Mouse (Mus musculus) heart, adult 2 months (tissue): Measurements from ENCODE around the gene Tekt1.

Source experiments
- CTCF ChIP-seq: fragments of 200-600 bp; IDR thresholded peaks from 2 replicates; pipeline ENCODE4 v1.8.1; 2022; ENCODE audit warnings: antibody characterized with exemption, mild to moderate bottlenecking, moderate library complexity
- EP300 ChIP-seq: fragments of 200-500 bp; IDR thresholded peaks from 2 replicates; pipeline ENCODE4 v1.6.1; 2011; ENCODE audit warnings: low read depth, low read length, control low read depth; ENCODE audit not compliant: insufficient read depth
- POLR2A ChIP-seq: fragments of 200-500 bp; IDR thresholded peaks from 2 replicates; pipeline ENCODE4 v1.6.1; 2011; ENCODE audit warnings: mild to moderate bottlenecking, low read depth, low read length, control low read depth; ENCODE audit not compliant: insufficient read depth

DNA sequence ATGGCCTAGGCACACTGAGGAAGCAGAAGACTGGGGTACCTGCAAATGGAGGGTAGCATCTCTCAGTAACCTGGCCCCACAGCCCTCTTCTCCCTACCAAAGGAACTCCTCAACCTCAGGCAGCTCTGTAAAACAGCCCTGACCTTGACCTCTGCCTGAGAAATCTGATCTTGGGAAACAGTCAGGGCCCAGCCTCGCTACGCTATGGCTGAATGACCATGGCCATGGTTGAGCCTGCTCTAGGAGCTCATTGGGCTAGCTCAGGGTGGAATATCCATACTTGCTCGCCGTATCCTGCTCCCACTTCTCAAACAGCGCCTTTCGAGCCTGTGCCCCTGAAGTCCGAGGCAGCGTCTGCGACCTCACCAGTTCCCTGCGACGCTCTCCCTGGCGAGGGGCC, 38.8 kb upstream of the Tekt1 start:
- TF ChIP-seq CTCF: no peak
- no peak for TF ChIP-seq POLR2A
- no peak for TF ChIP-seq EP300
